Mouse (Mus musculus) heart, embryonic 15.5 days (tissue): ENCODE data around the gene Ap5b1. TPM values are rescaled to one million over a fixed set of nuclear protein-coding genes. Genes with fewer than 3 reads are reported as not detected.

ENCODE experiments used
- ATAC-seq: fragments of 200-750 bp; cut with Nextera tagmentation; replicated peaks from 2 replicates; pipeline ENCODE4 v1.8.0; 2017; ENCODE audit warnings: low read depth, moderate TSS enrichment; ENCODE audit not compliant: insufficient number of reproducible peaks, insufficient read depth, low FRiP score
- H3K27ac ChIP-seq: fragments of 300-500 bp; sonication (generic); 2 replicates; pipeline ENCODE4 v1.5.1; 2015; ENCODE audit warnings: mild to moderate bottlenecking, inconsistent platforms
- H3K27me3 ChIP-seq: fragments of 300-500 bp; sonication (generic); 2 replicates; pipeline ENCODE4 v1.6.1; 2015; ENCODE audit warnings: inconsistent platforms
- H3K36me3 ChIP-seq: fragments of 300-500 bp; sonication (generic); 2 replicates; pipeline ENCODE4 v1.6.1; 2015; ENCODE audit warnings: mild to moderate bottlenecking, inconsistent platforms
- H3K4me1 ChIP-seq: fragments of 300-500 bp; sonication (generic); replicated peaks from 2 replicates; pipeline ENCODE4 v1.6.1; 2015; ENCODE audit warnings: inconsistent platforms
- H3K4me2 ChIP-seq: fragments of 300-500 bp; sonication (generic); 2 replicates; pipeline ENCODE4 v1.6.1; 2015; ENCODE audit warnings: inconsistent platforms, mild to moderate bottlenecking, moderate library complexity
- H3K4me3 ChIP-seq: fragments of 300-500 bp; sonication (generic); 2 replicates; pipeline ENCODE4 v1.5.1; 2015; ENCODE audit warnings: mild to moderate bottlenecking, inconsistent platforms
- H3K9ac ChIP-seq: fragments of 300-500 bp; sonication (generic); 2 replicates; pipeline ENCODE4 v1.6.1; 2015; ENCODE audit warnings: mild to moderate bottlenecking, inconsistent platforms
- H3K9me3 ChIP-seq: fragments of 300-500 bp; sonication (generic); replicated peaks from 2 replicates; pipeline ENCODE4 v1.6.1; 2016; ENCODE audit warnings: inconsistent platforms
- WGBS: fragments of 180-500 bp; shearing (Covaris S2); methylation state at CpG from one replicate; pipeline ENCODE4 v1.1.7; 2015; ENCODE audit warnings: mixed read lengths; 5-methylcytosine and 5-hydroxymethylcytosine counted together
- polyA plus RNA-seq: library from polyadenylated mRNA; unstranded; fragments of >200 nt; fragmentation: Nextera tagmentation; extraction: Ambion mirVana; gene quantifications from 2 replicates; pipeline ENCODE4 v1.2.1, GENCODE M21; 2015

Gene Ap5b1
- polyA plus RNA-seq, 1 experiment from 2014 or later, result 2.0 TPM

GRCm38 (mm10) chr19:5611973-5612372 is 44.1 kb downstream of the Ap5b1 start:
- Histone ChIP-seq H3K36me3 (peaks cover 19% of the 10 kb centered on the region), H3K9me3 (no peaks in the 10 kb centered on the region), H3K4me3 (no peak overlapping the region), H3K27me3 (no peaks in the 10 kb centered on the region; the same call in 1 of the 2 replicates), H3K27ac (no peak overlapping the region), H3K4me1 (peaks cover 16% of the 10 kb centered on the region), H3K9ac (no peak overlapping the region), H3K4me2 (no peak overlapping the region)
- 73% methylated on average over 1 of the region's 1 CpGs for WGBS
- no peak for ATAC-seq

GRCm38 (mm10) chr19:5612762-5613411 is 45.1 kb downstream of the Ap5b1 start:
- peaks cover 16% of the 10 kb centered on the region for H3K4me1 ChIP-seq
- WGBS, result 53% methylated on average over 3 of the region's 3 CpGs
- H3K27me3 ChIP-seq, result no peaks in the 10 kb centered on the region; the same call in 1 of the 2 replicates
- ATAC-seq, result no peak
- no peak overlapping the region for H3K4me3 ChIP-seq
- H3K9ac ChIP-seq, result no peak overlapping the region
- no peak overlapping the region for H3K27ac ChIP-seq
- H3K9me3 ChIP-seq, result no peaks in the 10 kb centered on the region
- H3K36me3 ChIP-seq, result peaks cover 10% of the 10 kb centered on the region
- no peak overlapping the region for H3K4me2 ChIP-seq

GRCm38 (mm10) chr19:5614953-5615352 is 47.1 kb downstream of the Ap5b1 start:
- WGBS, result 56% methylated on average over 2 of the region's 2 CpGs
- Histone ChIP-seq H3K4me2 (no peak overlapping the region), H3K9me3 (no peaks in the 10 kb centered on the region), H3K9ac (no peak overlapping the region), H3K27ac (no peak overlapping the region), H3K36me3 (no peaks in the 10 kb centered on the region), H3K4me1 (peaks cover 6% of the 10 kb centered on the region), H3K4me3 (no peak overlapping the region), H3K27me3 (no peaks in the 10 kb centered on the region; the same call in 1 of the 2 replicates)
- ATAC-seq, result no peak

GRCm38 (mm10) chr19:5620007-5620406 is 52.2 kb downstream of the Ap5b1 start:
- H3K27me3 ChIP-seq, result no peaks in the 10 kb centered on the region
- H3K27ac ChIP-seq, result no peak overlapping the region
- ATAC-seq, result no peak
- no peaks in the 10 kb centered on the region for H3K4me1 ChIP-seq
- H3K36me3 ChIP-seq, result no peaks in the 10 kb centered on the region
- 63% methylated on average over 4 of the region's 4 CpGs for WGBS
- no peak overlapping the region for H3K9ac ChIP-seq
- H3K4me2 ChIP-seq, result no peak overlapping the region
- H3K9me3 ChIP-seq, result no peaks in the 10 kb centered on the region
- H3K4me3 ChIP-seq, result no peak overlapping the region

Other genes with a start within 250 kb of the Ap5b1 start
- not detected in 2 replicates for gene Catsper1, start 232.3 kb upstream of the Ap5b1 start, polyA plus RNA-seq
- gene Cst6, start 218.5 kb upstream of the Ap5b1 start, polyA plus RNA-seq, result 0.87 and 1.4 TPM in 2 replicates
- gene Eif1ad, start 201.3 kb upstream of the Ap5b1 start, polyA plus RNA-seq, result 35.3 and 45.7 TPM in 2 replicates
- gene Banf1, start 200.9 kb upstream of the Ap5b1 start, polyA plus RNA-seq, result 405 and 409 TPM in 2 replicates
- 34.3 and 47.0 TPM in 2 replicates for gene Sart1, start 179.3 kb upstream of the Ap5b1 start, polyA plus RNA-seq
- gene Tsga10ip, start 165.5 kb upstream of the Ap5b1 start, polyA plus RNA-seq, result 2.0 TPM in 2 replicates
- 205 and 220 TPM in 2 replicates for gene Drap1, start 143.0 kb upstream of the Ap5b1 start, polyA plus RNA-seq
- gene AI837181, start 142.9 kb upstream of the Ap5b1 start, polyA plus RNA-seq, result 34.8 and 46.9 TPM in 2 replicates
- gene Fosl1, start 120.5 kb upstream of the Ap5b1 start, polyA plus RNA-seq, result not detected in 2 replicates
- gene Ccdc85b, start 110.1 kb upstream of the Ap5b1 start, polyA plus RNA-seq, result 9.0 and 9.9 TPM in 2 replicates
- gene Fibp, start 107.4 kb upstream of the Ap5b1 start, polyA plus RNA-seq, result 97.9 and 106 TPM in 2 replicates
- 1.4 and 3.5 TPM in 2 replicates for gene Ctsw, start 99.5 kb upstream of the Ap5b1 start, polyA plus RNA-seq
- 65.6 and 95.4 TPM in 2 replicates for gene Efemp2, start 94.1 kb upstream of the Ap5b1 start, polyA plus RNA-seq
- 33.8 and 48.7 TPM in 2 replicates for gene Mus81, start 79.6 kb upstream of the Ap5b1 start, polyA plus RNA-seq
- 1,578 and 1,766 TPM in 2 replicates for gene Cfl1, start 77.6 kb upstream of the Ap5b1 start, polyA plus RNA-seq
- gene 1700020D05Rik, start 64.2 kb upstream of the Ap5b1 start, polyA plus RNA-seq, result 0.14 and 0.16 TPM in 2 replicates
- 15.8 and 17.6 TPM in 2 replicates for gene Snx32, start 57.5 kb upstream of the Ap5b1 start, polyA plus RNA-seq
- gene Ovol1, start 7.4 kb upstream of the Ap5b1 start, polyA plus RNA-seq, result 0.25 and 0.87 TPM in 2 replicates
- 89.7 and 96.1 TPM in 2 replicates for gene Rnaseh2c, start 33.8 kb downstream of the Ap5b1 start, polyA plus RNA-seq
- 29.6 and 35.3 TPM in 2 replicates for gene Kat5, start 42.2 kb downstream of the Ap5b1 start, polyA plus RNA-seq
- 33.2 and 46.7 TPM in 2 replicates for gene Rela, start 69.5 kb downstream of the Ap5b1 start, polyA plus RNA-seq
- gene Sipa1, start 95.7 kb downstream of the Ap5b1 start, polyA plus RNA-seq, result 20.6 and 33.5 TPM in 2 replicates
- gene Map3k11, start 120.7 kb downstream of the Ap5b1 start, polyA plus RNA-seq, result 23.7 and 29.6 TPM in 2 replicates
- 8.9 and 14.2 TPM in 2 replicates for gene Pcnx3, start 120.9 kb downstream of the Ap5b1 start, polyA plus RNA-seq
- 0.40 TPM in 1 of 2 replicates, not detected in the other for gene Kcnk7, start 136.3 kb downstream of the Ap5b1 start, polyA plus RNA-seq
- 82.6 and 84.3 TPM in 2 replicates for gene Ehbp1l1, start 158.3 kb downstream of the Ap5b1 start, polyA plus RNA-seq
- 68.1 and 82.4 TPM in 2 replicates for gene Fam89b, start 161.6 kb downstream of the Ap5b1 start, polyA plus RNA-seq
- 26.6 and 43.3 TPM in 2 replicates for gene Ltbp3, start 172.9 kb downstream of the Ap5b1 start, polyA plus RNA-seq
- gene Scyl1, start 203.4 kb downstream of the Ap5b1 start, polyA plus RNA-seq, result 53.5 and 65.9 TPM in 2 replicates